Mouse (Mus musculus) CH12.LX (cell line): ENCODE measurements at regions not wholly inside any gene's neighbourhood (a gene's known extent, or its start where the extent isn't known, plus 50 kb on each side); places are given as distances from the start of the nearest gene placed in this dataset.

Experiments used
- DNase-seq: peaks from one replicate; pipeline ENCODE4 v3.0.0-alpha.2; 2013; ENCODE audit errors: extremely low read depth
- H3K27ac ChIP-seq: 2 replicates; pipeline ENCODE4 v1.5.1; 2012; ENCODE audit warnings: low read depth, mild to moderate bottlenecking, control low read depth, moderate library complexity; ENCODE audit not compliant: insufficient read depth
- H3K27me3 ChIP-seq: replicated peaks from 2 replicates; pipeline ENCODE3; 2012; ENCODE audit warnings: inconsistent platforms
- H3K36me3 ChIP-seq, 2 experiments: replicated peaks in 1 of 2; 2 replicates each; pipeline versions ENCODE3 to v1.6.1; 2012; ENCODE audit warnings: inconsistent platforms in 1 of 2, low read length in 1 of 2, mild to moderate bottlenecking in 1 of 2, mixed read lengths in 1 of 2, moderate library complexity in 1 of 2; ENCODE audit not compliant: control insufficient read depth in 1 of 2, insufficient read depth in 1 of 2
- H3K4me1 ChIP-seq, 2 experiments: 2 replicates each; pipeline ENCODE4 v1.6.1; 2012; ENCODE audit warnings: inconsistent platforms in 1 of 2, moderate library complexity in 1 of 2; ENCODE audit not compliant: insufficient read depth in 2 of 2, control insufficient read depth in 1 of 2
- H3K4me2 ChIP-seq: 2 replicates; pipeline ENCODE4 v1.6.1; 2012; ENCODE audit warnings: low read depth, mild to moderate bottlenecking, control low read depth; ENCODE audit not compliant: poor library complexity, insufficient read depth, severe bottlenecking
- H3K4me3 ChIP-seq, 3 experiments: fragments of 150-350 bp in 1 of 3; sonication (generic) in 1 of 3; replicated peaks in 1 of 3; 2 replicates each; pipeline versions ENCODE3 to v1.5.1; 2011 to 2012; ENCODE audit warnings: low read depth in 2 of 3, low read length in 2 of 3, mild to moderate bottlenecking in 2 of 3, moderate library complexity in 2 of 3, control low read depth in 1 of 3, improper control_type of control experiment in 1 of 3, inconsistent platforms in 1 of 3, mixed read lengths in 1 of 3; ENCODE audit not compliant: poor library complexity in 1 of 3
- H3K79me2 ChIP-seq: replicated peaks from 2 replicates; pipeline ENCODE4 v1.6.1; 2012; ENCODE audit warnings: mild to moderate bottlenecking, moderate library complexity; ENCODE audit not compliant: control insufficient read depth, poor library complexity, insufficient read depth, severe bottlenecking; ENCODE audit errors: extremely low read depth
- H3K9ac ChIP-seq: 2 replicates; pipeline ENCODE4 v1.6.1; 2012; ENCODE audit warnings: low read depth, mild to moderate bottlenecking, control low read depth, moderate library complexity; ENCODE audit not compliant: insufficient read depth
- H3K9me3 ChIP-seq: replicated peaks from 2 replicates; pipeline ENCODE3; 2012; ENCODE audit warnings: low read length, inconsistent platforms, mixed read lengths
- CTCF ChIP-seq, 2 experiments: IDR thresholded peaks in 1 of 2; conservative IDR thresholded peaks in 1 of 2; 2 replicates each; pipeline ENCODE4 v1.5.1; 2011 to 2012; ENCODE audit warnings: low read depth in 2 of 2, low read length in 2 of 2, improper control_type of control experiment in 1 of 2, inconsistent platforms in 1 of 2, mild to moderate bottlenecking in 1 of 2, moderate library complexity in 1 of 2
- ETS1 ChIP-seq: conservative IDR thresholded peaks from 2 replicates; pipeline ENCODE4 v1.6.1; 2012; ENCODE audit warnings: low read depth, mild to moderate bottlenecking, inconsistent platforms, low read length, improper control_type of control experiment, moderate library complexity
- GABPA ChIP-seq: IDR thresholded peaks from 2 replicates; pipeline ENCODE4 v1.6.1; 2012; ENCODE audit warnings: low read depth, low read length, improper control_type of control experiment, inconsistent platforms; ENCODE audit not compliant: insufficient replicate concordance
- IRF4 ChIP-seq: IDR thresholded peaks from 2 replicates; pipeline ENCODE4 v1.6.1; 2014; ENCODE audit warnings: low read depth, mild to moderate bottlenecking, inconsistent platforms, low read length, improper control_type of control experiment
- JUN ChIP-seq: IDR thresholded peaks from 2 replicates; pipeline ENCODE4 v1.6.1; 2011; ENCODE audit warnings: low read depth, mild to moderate bottlenecking, low read length, improper control_type of control experiment, moderate library complexity; ENCODE audit not compliant: insufficient read depth
- KAT2A ChIP-seq: IDR thresholded peaks from 2 replicates; pipeline ENCODE4 v1.6.1; 2012; ENCODE audit warnings: low read length, improper control_type of control experiment, inconsistent platforms; ENCODE audit not compliant: insufficient replicate concordance
- MAFK ChIP-seq: IDR thresholded peaks from 2 replicates; pipeline ENCODE4 v1.6.1; 2011; ENCODE audit warnings: low read length, improper control_type of control experiment; ENCODE audit not compliant: insufficient replicate concordance
- MAX ChIP-seq: IDR thresholded peaks from 2 replicates; pipeline ENCODE4 v1.6.1; 2011; ENCODE audit warnings: low read length, improper control_type of control experiment
- MEF2A ChIP-seq: IDR thresholded peaks from 2 replicates; pipeline ENCODE4 v1.6.1; 2014; ENCODE audit warnings: low read depth, mild to moderate bottlenecking, inconsistent platforms, low read length, improper control_type of control experiment, borderline replicate concordance
- MXI1 ChIP-seq: IDR thresholded peaks from 2 replicates; pipeline ENCODE4 v1.6.1; 2011; ENCODE audit warnings: mild to moderate bottlenecking, low read depth, low read length, improper control_type of control experiment
- MYC ChIP-seq: IDR thresholded peaks from 2 replicates; pipeline ENCODE4 v1.6.1; 2011; ENCODE audit warnings: low read depth, mild to moderate bottlenecking, improper control_type of control experiment, low read length
- PAX5 ChIP-seq: IDR thresholded peaks from 2 replicates; pipeline ENCODE4 v1.6.1; 2012; ENCODE audit warnings: low read length, inconsistent platforms, mixed read lengths
- POLR2AphosphoS2 ChIP-seq: IDR thresholded peaks from 2 replicates; pipeline ENCODE4 v1.6.1; 2011; ENCODE audit warnings: low read depth, low read length, improper control_type of control experiment
- SIN3A ChIP-seq: IDR thresholded peaks from 2 replicates; pipeline ENCODE4 v1.6.1; 2012; ENCODE audit warnings: low read length, improper control_type of control experiment, inconsistent platforms
- SMC3 ChIP-seq: IDR thresholded peaks from 2 replicates; pipeline ENCODE4 v1.6.1; 2011; ENCODE audit warnings: low read depth, low read length, improper control_type of control experiment
- TBP ChIP-seq: conservative IDR thresholded peaks from 2 replicates; pipeline ENCODE4 v1.6.1; 2011; ENCODE audit warnings: low read depth, low read length, improper control_type of control experiment
- UBTF ChIP-seq: IDR thresholded peaks from 2 replicates; pipeline ENCODE4 v1.6.1; 2012; ENCODE audit warnings: low read depth, mild to moderate bottlenecking, inconsistent platforms, low read length, improper control_type of control experiment, moderate library complexity
- ZC3H11A ChIP-seq: IDR thresholded peaks from 2 replicates; pipeline ENCODE4 v1.6.1; 2012; ENCODE audit warnings: low read depth, mild to moderate bottlenecking, inconsistent platforms, low read length, improper control_type of control experiment
- ZKSCAN1 ChIP-seq: IDR thresholded peaks from 2 replicates; pipeline ENCODE4 v1.6.1; 2012; ENCODE audit warnings: low read depth, inconsistent platforms, low read length, improper control_type of control experiment, borderline replicate concordance
- ZMIZ1 ChIP-seq: IDR thresholded peaks from 2 replicates; pipeline ENCODE4 v1.6.1; 2012; ENCODE audit warnings: low read depth, mild to moderate bottlenecking, inconsistent platforms, low read length, improper control_type of control experiment
- ZNF384 ChIP-seq: IDR thresholded peaks from 2 replicates; pipeline ENCODE4 v1.6.1; 2012; ENCODE audit warnings: low read depth, low read length, improper control_type of control experiment, inconsistent platforms
- dilution Hi-C: fragments of 300-500 bp; cut with MboI; formaldehyde crosslinking; loops from 2 replicates; pipeline ENCODE4 v1.14.3; 2020; ENCODE audit warnings: low sequenced_read_pairs; ENCODE audit not compliant: extremely low pct_unique_long_range_greater_than_20kb, extremely low pct_ligation_motif_present
- in situ Hi-C: fragments of 300-500 bp; cut with MboI; formaldehyde crosslinking; loops from 3 replicates; pipeline ENCODE4 v1.14.3; 2019; ENCODE audit warnings: low sequenced_read_pairs, low pct_ligation_motif_present, low pct_unique_long_range_greater_than_20kb, mixed read lengths

DNA sequence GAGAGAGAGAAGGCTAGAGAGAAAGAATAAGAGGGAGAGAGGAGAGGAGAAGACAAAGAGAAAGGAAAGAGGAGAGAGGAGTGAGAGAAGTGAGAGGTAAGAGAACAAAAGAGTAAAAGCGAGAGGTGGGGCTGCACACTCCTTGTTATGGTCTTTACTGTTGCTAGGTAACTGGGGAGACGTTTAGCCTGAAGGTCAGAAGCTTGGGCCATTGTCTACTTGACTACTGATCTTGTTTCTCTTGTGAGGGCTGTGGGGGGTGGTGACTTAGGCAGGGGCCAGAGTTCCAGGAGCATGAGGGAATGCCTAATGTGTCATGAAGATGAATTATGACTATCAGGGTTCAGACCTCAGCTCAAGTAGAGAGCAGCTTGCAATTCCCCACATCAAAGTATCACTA lies 71.6 kb upstream of the Tusc1 start:
- no peak overlapping the region for H3K4me2 ChIP-seq
- no peaks in the 10 kb centered on the region for H3K36me3 ChIP-seq
- H3K27me3 ChIP-seq, result no peaks in the 10 kb centered on the region
- in situ Hi-C loops (no loop called here), dilution Hi-C loops (no loop called here)
- no peak for DNase-seq
- no peaks in the 10 kb centered on the region for H3K4me1 ChIP-seq
- TF ChIP-seq MXI1 (no peak), MAFK (no peak), MYC (no peak), ZKSCAN1 (no peak), TBP (no peak)
- no peaks in the 10 kb centered on the region for H3K79me2 ChIP-seq
- no peak overlapping the region for H3K4me3 ChIP-seq
- no peak overlapping the region for H3K9ac ChIP-seq
- H3K27ac ChIP-seq, result no peak overlapping the region
- peaks cover 5% of the 10 kb centered on the region for H3K9me3 ChIP-seq

DNA sequence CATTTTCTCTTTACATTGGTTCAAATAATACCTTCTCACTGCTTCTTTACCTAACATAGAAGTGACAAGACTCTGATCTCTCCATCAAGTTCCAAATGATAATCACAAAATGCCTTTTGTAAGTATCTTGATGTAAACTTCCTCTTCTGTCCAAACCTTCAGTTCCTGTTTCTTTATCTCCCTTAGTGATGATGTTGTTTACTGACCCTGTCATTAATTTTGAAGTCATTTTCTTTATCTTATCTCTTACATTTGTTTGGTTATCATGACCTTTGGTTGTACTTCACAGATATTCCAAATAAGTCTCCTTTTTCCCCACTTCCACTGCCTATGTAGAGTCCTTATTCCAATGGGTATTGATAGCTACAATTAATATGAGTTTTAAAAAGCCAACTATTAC lies 65.3 kb upstream of the Tusc1 start:
- Histone ChIP-seq H3K27ac (no peak overlapping the region), H3K4me3 (no peak overlapping the region), H3K79me2 (no peaks in the 10 kb centered on the region), H3K9ac (no peak overlapping the region), H3K36me3 (no peaks in the 10 kb centered on the region), H3K27me3 (no peaks in the 10 kb centered on the region), H3K4me2 (no peak overlapping the region), H3K9me3 (peaks cover 5% of the 10 kb centered on the region), H3K4me1 (no peaks in the 10 kb centered on the region)
- in situ Hi-C loops, result no loop called here
- TF ChIP-seq UBTF (no peak), MAX (no peak), ZC3H11A (no peak), ETS1 (no peak), SMC3 (no peak), GABPA (no peak), ZNF384 (no peak), PAX5 (no peak), MEF2A (no peak), IRF4 (no peak), POLR2AphosphoS2 (no peak), TBP (no peak), CTCF (conservative IDR thresholded peaks at IDR 0.05 in 1 of 2, IDR thresholded peaks at IDR 0.05 in 1 of 2; ENCODE audit: low read depth in 2 of 2, low read length in 2 of 2) (no peak), JUN (no peak), SIN3A (no peak), MXI1 (no peak), KAT2A (no peak), ZMIZ1 (no peak)
- dilution Hi-C loops, result no loop called here
- no peak for DNase-seq
